Comparison of ENCODE assay signal across 8 mouse cellular contexts in the genomic region with DNA sequence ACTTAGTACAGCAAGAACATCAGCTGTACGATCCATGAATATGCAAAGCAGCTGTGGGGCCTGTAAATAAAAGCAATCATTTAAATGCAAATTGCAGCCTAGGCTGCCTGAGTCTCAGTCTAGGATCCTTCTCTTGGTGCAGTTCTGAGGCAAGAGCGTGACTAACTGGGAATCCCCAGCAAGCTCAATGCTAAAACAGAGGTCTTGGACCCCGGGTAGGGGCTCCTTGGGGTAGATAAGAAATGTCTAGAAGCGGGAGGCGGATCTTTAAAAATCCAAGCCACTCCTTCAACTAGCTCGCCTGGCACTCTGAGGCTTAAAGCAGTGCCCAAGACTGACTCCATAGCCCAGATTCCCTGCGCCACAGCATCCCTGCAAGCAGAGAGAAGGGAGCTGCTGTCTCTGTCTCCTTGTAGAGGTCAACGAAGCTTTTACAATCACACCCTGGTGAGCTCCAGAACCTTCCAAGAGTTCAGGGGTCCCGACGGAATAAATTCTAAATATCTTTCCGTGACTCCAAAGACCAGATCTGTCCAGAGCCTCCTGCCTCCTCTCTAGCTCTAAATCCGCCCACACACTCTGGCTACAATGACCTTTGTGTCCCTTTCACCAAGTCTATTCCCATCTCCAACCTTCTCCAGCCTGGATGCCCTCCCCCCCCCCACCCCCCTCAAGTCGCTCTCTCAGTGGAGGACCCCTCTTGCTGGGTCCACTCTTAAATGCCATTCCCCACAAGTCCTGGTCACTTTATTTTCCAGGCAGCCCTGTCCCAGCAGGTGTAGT. TPM values are rescaled to one million over a fixed set of nuclear protein-coding genes. Genes with fewer than 3 reads are reported as not detected.
DNase-seq lines count a peak whose midpoint lies in the region; ATAC-seq lines count a peak whose summit lies in the region.

No protein-coding gene starts in this region.

- peak overlapping the region; percentile 85 for H3K4me2 ChIP-seq in kidney, embryonic 15.5 days
- peak overlapping the region; percentile 84 for H3K4me2 ChIP-seq in hindbrain, embryonic 11.5 days (replicated peaks; ENCODE audit: low read depth, low read length)

- ATAC-seq in kidney, embryonic 15.5 days (replicated peaks; ENCODE audit: low FRiP score), result no peak
- ATAC-seq in hindbrain, embryonic 11.5 days (ENCODE audit: low FRiP score), result peak; percentile 43
- ATAC-seq in monocyte, adult 5-6 weeks (replicated peaks; ENCODE audit: insufficient number of reproducible peaks, low FRiP score, low TSS enrichment, poor library complexity, severe bottlenecking), result no peak
- ATAC-seq in granulocyte monocyte progenitor cell, adult 5-6 weeks (replicated peaks; ENCODE audit: poor library complexity, severe bottlenecking), result no peak

- H3K4me1 ChIP-seq in kidney, embryonic 15.5 days, result peaks cover 46% of the 10 kb centered on the region
- H3K4me1 ChIP-seq in brown adipose tissue, adult 24 weeks (ENCODE audit: control insufficient read depth, insufficient read depth, insufficient read length, low read length), result peaks cover 9% of the 10 kb centered on the region
- peaks cover 23% of the 10 kb centered on the region for H3K4me1 ChIP-seq in hindbrain, embryonic 11.5 days (replicated peaks; ENCODE audit: control insufficient read depth, insufficient read depth, low read length)

- no peaks in the 10 kb centered on the region for H3K27me3 ChIP-seq in kidney, embryonic 15.5 days
- H3K27me3 ChIP-seq in hindbrain, embryonic 11.5 days (ENCODE audit: control insufficient read depth, insufficient read depth, low read length), result no peaks in the 10 kb centered on the region

- no peak overlapping the region for H3K9ac ChIP-seq in kidney, embryonic 15.5 days
- peak overlapping the region; percentile 91 for H3K9ac ChIP-seq in hindbrain, embryonic 11.5 days (ENCODE audit: low read depth, low read length)

- no peak for DNase-seq in kidney, postnatal 25 days
- peak; percentile 57 for DNase-seq in hindbrain, embryonic 11.5 days (ENCODE audit: low spot score)
- DNase-seq in neural tube, embryonic 10.5 days (ENCODE audit: extremely low spot score, low spot score), result peak; percentile 28
- DNase-seq in right cerebral cortex, postnatal 4 days, result no peak

- 41% methylated on average over 13 of the region's 13 CpGs for WGBS in kidney, embryonic 15.5 days
- WGBS in hindbrain, embryonic 11.5 days, result 11% methylated on average over 13 of the region's 13 CpGs

- peak overlapping the region; percentile 62 for H3K4me3 ChIP-seq in kidney, embryonic 15.5 days (replicated peaks)
- peak overlapping the region; percentile 90 for H3K4me3 ChIP-seq in brown adipose tissue, adult 24 weeks (ENCODE audit: insufficient read depth, low read depth, low read length)
- peak overlapping the region; percentile 78 for H3K4me3 ChIP-seq in hindbrain, embryonic 11.5 days (ENCODE audit: low read depth, low read length)

- peak overlapping the region; percentile 19; the same call in 1 of the 2 replicates for H3K27ac ChIP-seq in kidney, embryonic 15.5 days
- H3K27ac ChIP-seq in brown adipose tissue, adult 24 weeks (replicated peaks; ENCODE audit: low read depth, low read length), result peak overlapping the region; percentile 52
- peak overlapping the region; percentile 90 for H3K27ac ChIP-seq in hindbrain, embryonic 11.5 days (ENCODE audit: low read depth, low read length)

- H3K36me3 ChIP-seq in kidney, embryonic 15.5 days, result no peaks in the 10 kb centered on the region
- no peaks in the 10 kb centered on the region for H3K36me3 ChIP-seq in hindbrain, embryonic 11.5 days (ENCODE audit: control insufficient read depth, insufficient read depth, low read length)

- no peaks in the 10 kb centered on the region for H3K9me3 ChIP-seq in kidney, embryonic 15.5 days (replicated peaks)
- H3K9me3 ChIP-seq in hindbrain, embryonic 11.5 days (ENCODE audit: control insufficient read depth, low read length), result no peaks in the 10 kb centered on the region

RNA-seq across cellular contexts. Expression of a gene that starts 2.2 kb away (rescaled TPM):
- 4.7 and 7.5 TPM in 2 replicates for polyA plus RNA-seq in kidney, embryonic 15.5 days (2015; fragmentation: Nextera tagmentation; extraction: Ambion mirVana)
- polyA plus RNA-seq in brown adipose tissue, adult 24 weeks (2012; ENCODE audit: insufficient read depth, insufficient read length, missing spikeins), result 55.7 and 65.8 TPM in 2 replicates
- 27.2 and 30.3 TPM in 2 replicates for polyA plus RNA-seq in hindbrain, embryonic 11.5 days (2014; fragmentation: Nextera tagmentation; extraction: Ambion mirVana)
- 0.97 TPM in 1 of 3 replicates, not detected in the others for total RNA-seq in monocyte, adult 5-6 weeks (2017)
- 0.15 TPM in 1 of 2 replicates, not detected in the other for total RNA-seq in granulocyte monocyte progenitor cell, adult 5-6 weeks (2014; fragmentation: Nextera tagmentation)
- total RNA-seq in granulocyte monocyte progenitor cell, adult 5-6 weeks (2017), result not detected in 2 replicates

Comparison
In these comparisons a context has a peak if more than half of its experiments do, and no peak if none do; other contexts are left out.
1. H3K27ac ChIP-seq: peak in every context shown above with its lines; median percentile 90 in hindbrain, embryonic 11.5 days; 52 in brown adipose tissue, adult 24 weeks; 19 in kidney, embryonic 15.5 days.
2. DNase-seq: peak in hindbrain, embryonic 11.5 days (single experiment) and neural tube, embryonic 10.5 days (single experiment); none in kidney, postnatal 25 days (0 of 2) and right cerebral cortex, postnatal 4 days (single experiment).
3. Peak in every context shown above with its lines, with median percentiles within 50 percentile points of each other: H3K4me3 ChIP-seq.